Mouse (Mus musculus): ENCODE measurements around the gene Hhatl.

Hhatl gene

GRCm38 (mm10) chr9:121807546-121807945, 15.2 kb upstream of the Hhatl start:
- no peak for DNase-seq (ENCODE audit: low read depth, low spot score)

GRCm38 (mm10) chr9:121802747-121803146, 10.4 kb upstream of the Hhatl start:
- no peak for DNase-seq (ENCODE audit: low read depth, low spot score)

GRCm38 (mm10) chr9:121798887-121799520, 6.7 kb upstream of the Hhatl start:
- no peak for DNase-seq (ENCODE audit: low read depth, low spot score)

- no peak for DNase-seq (ENCODE audit: low read depth, low spot score)
Observed at GRCm38 (mm10) chr9:121797722-121798121, 5.4 kb upstream of the Hhatl start.

- no peak for DNase-seq (ENCODE audit: low read depth, low spot score)
Observed at GRCm38 (mm10) chr9:121794972-121795539, 2.7 kb upstream of the Hhatl start.

- DNase-seq (ENCODE audit: low read depth, low spot score): no peak
Observed at GRCm38 (mm10) chr9:121791206-121791605, 1.1 kb downstream of the Hhatl start.

GRCm38 (mm10) chr9:121786359-121786758, 5.9 kb downstream of the Hhatl start:
- DNase-seq (ENCODE audit: low read depth, low spot score): no peak

GRCm38 (mm10) chr9:121785261-121785660, 7.0 kb downstream of the Hhatl start:
- DNase-seq (ENCODE audit: low read depth, low spot score): no peak

GRCm38 (mm10) chr9:121784801-121785200, 7.5 kb downstream of the Hhatl start:
- DNase-seq (ENCODE audit: low read depth, low spot score): no peak

- DNase-seq (ENCODE audit: low read depth, low spot score): no peak
Observed at GRCm38 (mm10) chr9:121778066-121778624, 14.2 kb downstream of the Hhatl start.

GRCm38 (mm10) chr9:121777484-121778065, 14.7 kb downstream of the Hhatl start, which contains the start of gene Klhl40:
Gene Klhl40, plus strand, starts transcription at chr9:121777607.
- no peak for DNase-seq (ENCODE audit: low read depth, low spot score)

GRCm38 (mm10) chr9:121776511-121776910, 15.8 kb downstream of the Hhatl start:
- no peak for DNase-seq (ENCODE audit: low read depth, low spot score)

- no peak for DNase-seq (ENCODE audit: low read depth, low spot score)
Observed at GRCm38 (mm10) chr9:121775951-121776350, 16.4 kb downstream of the Hhatl start.

GRCm38 (mm10) chr9:121772412-121772811, 19.9 kb downstream of the Hhatl start:
- no peak for DNase-seq (ENCODE audit: low read depth, low spot score)

- DNase-seq (ENCODE audit: low read depth, low spot score): no peak
Observed at GRCm38 (mm10) chr9:121765166-121765855, 27.0 kb downstream of the Hhatl start.

GRCm38 (mm10) chr9:121763716-121764115, 28.6 kb downstream of the Hhatl start:
- DNase-seq (ENCODE audit: low read depth, low spot score): no peak

- no peak for DNase-seq (ENCODE audit: low read depth, low spot score)
Observed at GRCm38 (mm10) chr9:121762761-121763160, 29.5 kb downstream of the Hhatl start.

- DNase-seq (ENCODE audit: low read depth, low spot score): no peak
Observed at GRCm38 (mm10) chr9:121762248-121762647, 30.1 kb downstream of the Hhatl start.

- DNase-seq (ENCODE audit: low read depth, low spot score): no peak
Observed at GRCm38 (mm10) chr9:121761787-121762186, 30.5 kb downstream of the Hhatl start.

GRCm38 (mm10) chr9:121761091-121761665, 31.1 kb downstream of the Hhatl start:
- DNase-seq (ENCODE audit: low read depth, low spot score): no peak

- no peak for DNase-seq (ENCODE audit: low read depth, low spot score)
Observed at GRCm38 (mm10) chr9:121760271-121761090, 31.8 kb downstream of the Hhatl start.

All from c-Kit-negative CD71-positive TER-119-positive erythroid progenitor cells, embryonic 14.5 days (primary cell).